Mouse (Mus musculus): ENCODE results near the gene 4930562C15Rik.
"Not testable (repeated sequence)": the region's sequence is repeated elsewhere in the genome, so short reads cannot be mapped to it uniquely, and the experiment has no call there.

4930562C15Rik gene

DNA sequence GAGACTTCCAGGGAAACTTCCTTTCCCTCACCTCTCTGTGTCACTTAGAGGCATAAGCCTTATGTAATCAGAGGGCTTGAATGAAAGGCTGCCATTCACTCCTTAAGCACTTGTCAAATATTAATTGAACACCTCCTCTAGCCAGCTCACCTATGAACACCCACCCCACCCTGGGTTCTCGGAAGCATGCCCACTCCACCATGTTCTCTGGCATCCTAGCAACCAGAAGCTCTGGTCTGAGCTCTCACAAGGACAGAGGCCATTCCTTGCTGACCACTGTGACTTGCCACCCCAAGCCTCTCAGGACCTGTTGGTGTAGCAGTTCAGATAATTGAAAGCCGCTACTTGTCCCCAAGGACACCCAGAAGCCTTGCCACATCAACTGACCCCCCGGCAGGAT is at the start of gene 4930562C15Rik:
4930562C15Rik (plus strand) TSS at position 226 of the 400 bp plus-strand sequence.
- no peak for DNase-seq (ENCODE audit: low spot score)

DNA sequence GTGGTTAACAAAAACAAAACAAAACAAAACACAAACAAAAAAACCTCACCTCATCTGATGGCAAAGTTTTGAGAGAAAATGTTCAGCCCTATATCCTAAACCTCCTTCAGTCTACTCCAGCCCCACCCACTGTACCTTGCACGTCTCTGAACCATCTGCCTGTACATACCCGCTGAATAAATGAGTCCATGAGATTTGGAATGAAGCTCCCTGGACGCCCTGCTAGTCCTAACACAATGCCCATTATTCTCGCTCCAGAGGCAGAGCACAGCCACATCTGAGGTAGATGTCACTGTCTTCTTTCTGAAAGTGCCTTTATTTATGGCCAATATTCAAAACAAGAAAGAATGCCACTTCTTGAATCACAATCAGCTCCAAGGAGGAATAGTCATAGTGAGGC is 49.5 kb upstream of the 4930562C15Rik start:
- DNase-seq (ENCODE audit: low spot score): no peak

GRCm38 (mm10) chr16:4788176-4788575 is 47.0 kb upstream of the 4930562C15Rik start:
- DNase-seq (ENCODE audit: low spot score): no peak

DNA sequence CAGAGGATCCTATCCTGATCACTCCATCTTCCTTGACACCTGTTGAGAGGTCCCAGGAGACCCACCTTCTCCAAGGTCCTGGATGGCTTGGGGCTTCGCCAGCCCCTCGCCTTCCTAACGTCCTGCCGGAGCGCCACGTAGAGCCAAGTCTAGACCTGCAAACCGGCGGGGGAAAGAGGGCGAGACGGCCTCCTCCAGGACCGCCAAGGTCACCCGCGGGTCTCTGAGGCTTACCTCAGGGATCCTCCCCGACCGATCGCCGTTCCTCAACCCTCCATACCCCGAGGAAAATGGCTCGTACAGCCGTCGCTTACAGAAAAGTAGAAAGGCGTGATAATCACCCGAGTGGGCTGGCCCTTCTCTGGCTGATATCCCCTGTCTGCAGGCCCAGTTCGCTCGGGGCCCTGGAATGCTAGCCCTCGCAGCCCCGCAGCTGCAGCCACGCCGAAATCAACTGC is 45.9 kb upstream of the 4930562C15Rik start:
- DNase-seq (ENCODE audit: low spot score): no peak

- peak; percentile 96 for DNase-seq (ENCODE audit: low spot score)
Observed at GRCm38 (mm10) chr16:4789810-4790559, 45.2 kb upstream of the 4930562C15Rik start, which contains the start of gene Cdip1. Gene Cdip1, minus strand, starts transcription at chr16:4790292.

GRCm38 (mm10) chr16:4791332-4791731 is 43.9 kb upstream of the 4930562C15Rik start:
- no peak for DNase-seq (ENCODE audit: low spot score)

GRCm38 (mm10) chr16:4796631-4797030 is 38.6 kb upstream of the 4930562C15Rik start:
- DNase-seq (ENCODE audit: low spot score): no peak

- DNase-seq (ENCODE audit: low spot score): no peak
Observed at GRCm38 (mm10) chr16:4818349-4818748, 16.9 kb upstream of the 4930562C15Rik start.

DNA sequence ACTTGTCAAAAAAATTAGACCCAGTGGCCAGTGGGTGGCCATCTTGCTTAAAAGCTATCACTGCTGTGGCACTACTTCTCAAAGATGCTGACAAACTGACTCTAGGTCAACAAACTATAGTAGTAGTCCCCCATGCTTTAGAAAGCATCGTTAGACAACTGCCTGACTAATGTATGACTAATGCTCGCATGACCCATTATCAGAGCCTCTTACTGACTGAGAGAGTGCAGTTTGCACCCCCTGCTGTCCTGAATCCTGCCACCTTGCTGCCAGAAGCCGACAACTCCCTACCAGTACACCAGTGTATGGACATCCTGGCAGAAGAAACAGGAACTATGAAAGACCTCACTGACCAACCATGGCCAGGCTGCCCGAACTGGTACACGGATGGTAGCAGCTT is 10.8 kb upstream of the 4930562C15Rik start:
- not testable (repeated sequence) for DNase-seq (ENCODE audit: low spot score)

DNA sequence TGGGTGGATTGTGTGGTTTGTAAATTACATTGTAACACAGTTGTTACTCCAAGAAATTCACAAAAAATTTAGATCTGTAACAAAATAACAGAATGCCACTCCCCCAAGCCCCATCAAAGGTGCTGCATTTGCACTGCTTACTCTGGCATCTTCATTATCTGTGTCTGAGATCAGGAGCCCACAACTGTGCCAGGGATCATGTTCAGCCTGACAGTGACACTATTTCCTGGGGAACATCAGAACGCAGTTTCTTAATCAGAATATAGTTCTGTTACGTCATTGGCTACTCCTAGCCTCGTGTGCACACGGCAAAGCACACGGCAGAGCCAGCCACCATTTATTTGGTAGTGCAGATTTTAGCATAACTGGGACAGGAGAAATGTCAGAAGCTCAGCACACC is 7.6 kb upstream of the 4930562C15Rik start:
- no peak for DNase-seq (ENCODE audit: low spot score)

DNA sequence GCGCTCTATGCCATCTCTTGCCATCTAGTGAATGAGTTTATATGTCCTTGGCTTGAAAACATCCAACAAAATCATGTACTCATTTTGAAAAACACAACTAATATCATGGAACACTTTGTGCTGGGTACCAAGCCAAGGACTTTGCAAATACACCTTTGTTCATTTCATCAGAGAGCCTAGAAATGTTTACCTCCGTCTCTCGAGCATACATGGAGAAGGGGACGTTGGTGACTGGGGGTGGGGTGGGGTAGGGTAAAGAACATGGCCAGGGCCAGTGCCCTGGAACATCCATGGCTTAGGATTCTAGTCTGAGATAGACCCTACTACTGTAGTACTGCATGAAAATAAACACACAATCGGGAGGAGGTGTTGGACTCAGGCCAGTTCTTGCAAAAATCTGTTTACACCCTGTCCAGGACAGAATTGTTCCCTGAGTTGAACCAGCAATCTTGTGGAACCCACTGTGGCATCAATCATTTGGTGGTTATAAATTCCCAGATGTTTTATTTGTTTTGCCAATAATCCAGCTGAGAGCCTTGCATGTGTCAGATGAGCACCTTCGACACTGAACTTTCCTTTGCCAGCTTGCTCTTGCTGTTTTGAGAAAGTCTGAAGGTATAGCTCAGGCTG is 5.8 kb upstream of the 4930562C15Rik start:
- DNase-seq (ENCODE audit: low spot score): no peak

DNA sequence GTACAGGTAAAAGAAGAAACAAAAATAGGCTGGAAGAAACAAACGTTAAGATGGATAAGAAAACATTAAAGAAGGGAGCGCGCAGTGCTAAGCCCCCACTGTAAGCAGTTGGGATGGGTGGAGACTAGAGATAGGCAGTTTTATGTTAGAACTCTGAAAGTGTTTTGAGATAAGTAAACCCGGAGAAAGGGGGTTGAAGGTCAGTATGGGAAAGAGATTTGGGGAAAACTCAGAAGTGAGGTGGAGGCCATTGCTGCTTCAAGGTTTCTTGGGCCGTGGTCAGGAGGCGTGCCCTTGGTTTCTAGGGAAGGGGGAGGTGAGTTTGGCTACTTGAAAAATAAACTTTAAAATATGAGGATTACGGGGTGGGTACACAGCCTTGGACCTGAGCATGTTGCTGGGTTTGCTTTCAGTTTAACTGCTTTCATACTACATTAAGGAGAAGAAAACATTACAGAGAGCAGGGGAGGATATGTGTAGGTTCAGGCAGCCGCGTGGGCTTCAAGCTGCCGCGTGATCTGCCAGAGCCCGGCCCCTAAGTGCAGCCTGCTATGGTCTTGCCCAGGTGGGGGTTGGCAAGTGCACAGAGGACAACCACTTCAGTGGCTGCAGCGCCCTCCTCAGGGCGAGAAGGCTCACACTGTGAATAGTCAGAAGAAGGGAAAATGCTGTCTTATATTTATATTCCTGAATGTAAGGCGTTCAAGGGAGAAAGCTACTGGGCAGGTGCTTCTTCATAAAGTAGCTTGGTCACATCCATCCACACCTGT is 3.4 kb upstream of the 4930562C15Rik start:
- peak; percentile 43 for DNase-seq (ENCODE audit: low spot score)

- peak; percentile 47 for DNase-seq (ENCODE audit: low spot score)
Observed at GRCm38 (mm10) chr16:4833858-4834257, 1.4 kb upstream of the 4930562C15Rik start.

DNA sequence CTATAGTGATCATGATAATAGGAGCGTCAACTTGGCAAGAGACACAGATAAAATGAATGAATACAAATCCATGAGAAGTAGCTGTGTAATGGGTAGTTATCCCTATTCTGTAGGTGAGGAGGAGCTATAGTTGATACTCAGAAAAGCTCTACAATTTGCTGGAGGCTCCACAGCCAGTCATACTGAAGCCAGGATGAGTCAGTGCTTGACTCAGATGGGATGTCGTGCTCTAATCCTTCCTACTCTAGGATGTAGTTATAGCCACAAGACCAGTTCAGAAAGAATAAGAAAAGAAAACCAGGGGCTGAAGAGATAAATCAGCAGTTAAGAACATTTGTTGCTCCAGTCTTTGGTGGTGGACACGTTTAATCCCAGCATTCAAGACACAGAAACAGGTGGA is 2.4 kb downstream of the 4930562C15Rik start:
- DNase-seq (ENCODE audit: low spot score): no peak

- DNase-seq (ENCODE audit: low spot score): no peak
Observed at GRCm38 (mm10) chr16:4839552-4839951, 4.3 kb downstream of the 4930562C15Rik start.

DNA sequence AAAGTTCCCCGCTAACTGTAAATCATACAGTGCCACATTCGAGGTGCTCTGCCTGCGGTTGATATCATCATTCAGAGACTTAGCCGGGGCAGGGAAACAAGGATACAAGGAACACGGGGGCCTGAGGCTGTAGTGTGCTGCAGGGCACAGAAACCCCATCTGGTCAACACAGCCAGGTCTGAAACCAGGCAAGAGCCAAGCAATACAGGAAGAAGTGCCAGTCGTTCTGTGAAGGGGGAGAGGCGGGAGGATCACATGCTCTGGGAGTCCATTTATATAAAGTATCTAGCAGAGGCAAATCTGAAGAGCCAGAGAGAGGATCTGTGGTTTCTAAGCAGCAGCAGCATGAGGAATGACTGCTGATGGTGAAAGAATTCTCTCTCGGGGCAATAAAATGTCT is 5.0 kb downstream of the 4930562C15Rik start:
- DNase-seq (ENCODE audit: low spot score): no peak

DNA sequence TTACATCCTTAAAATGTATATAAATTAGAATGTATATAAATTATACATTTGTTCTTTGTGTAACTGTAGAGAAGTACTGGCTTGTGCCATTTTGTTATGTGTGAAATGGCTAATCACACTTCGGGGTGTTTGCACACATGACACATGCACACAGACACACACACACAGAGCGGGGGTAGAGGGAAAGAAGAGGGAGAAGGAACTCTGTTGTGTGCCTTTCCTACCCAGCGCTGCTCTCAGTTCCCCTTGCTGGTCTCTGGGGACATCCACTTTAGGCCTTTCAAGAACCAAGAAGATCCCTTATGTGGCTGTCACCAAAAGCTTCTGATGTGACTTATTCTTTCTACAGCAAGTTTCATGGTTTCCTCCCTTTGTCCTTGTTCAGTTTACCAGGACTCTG is 11.8 kb downstream of the 4930562C15Rik start:
- no peak for DNase-seq (ENCODE audit: low spot score)

DNA sequence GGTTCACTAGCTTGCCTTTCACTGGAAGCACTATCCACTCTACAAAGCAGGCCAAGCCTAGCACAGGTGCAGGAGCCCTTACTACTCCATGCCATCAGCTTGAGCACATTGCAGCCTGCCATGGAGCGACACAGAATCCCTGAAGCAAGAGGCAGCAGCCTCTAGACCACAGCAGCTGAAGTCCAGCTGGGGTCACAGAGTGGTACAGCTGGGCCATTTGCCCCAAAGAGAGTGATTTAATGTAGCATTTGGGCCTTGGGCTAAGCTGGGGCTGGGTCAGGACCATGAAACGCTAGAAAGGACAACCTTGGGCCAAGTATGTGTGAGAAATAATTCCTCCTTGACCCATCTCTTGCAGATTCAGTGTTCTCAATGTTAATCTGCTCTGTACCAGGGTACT is 12.9 kb downstream of the 4930562C15Rik start:
- DNase-seq (ENCODE audit: low spot score): no peak

- DNase-seq (ENCODE audit: low spot score): no peak
Observed at GRCm38 (mm10) chr16:4850361-4850760, 15.1 kb downstream of the 4930562C15Rik start.

- no peak for DNase-seq (ENCODE audit: low spot score)
Observed at GRCm38 (mm10) chr16:4850938-4851628, 15.9 kb downstream of the 4930562C15Rik start.

- DNase-seq (ENCODE audit: low spot score): no peak
Observed at GRCm38 (mm10) chr16:4855046-4855650, 19.9 kb downstream of the 4930562C15Rik start.

GRCm38 (mm10) chr16:4861392-4861791 is 26.2 kb downstream of the 4930562C15Rik start:
- no peak for DNase-seq (ENCODE audit: low spot score)

Measured in layer of hippocampus, adult 11-12 months (tissue).